Mouse (Mus musculus): ENCODE data around the gene Sec16b. TPM values are rescaled to one million over a fixed set of nuclear protein-coding genes. Genes with fewer than 3 reads are reported as not detected.

Gene Sec16b
- total and polyA plus RNA-seq, 3 experiments = 13.9 to 19.6 (median 14.6) TPM

GRCm38 (mm10) chr1:157470761-157471386 lies 35.7 kb upstream of the Sec16b start:
- Histone ChIP-seq H3K4me1 (ENCODE audit: control insufficient read depth in 1 of 2, insufficient read depth in 2 of 2) (peaks cover 4 to 9% of the 10 kb centered on the region in 2 experiments; a peak in 3 of 4 replicates), H3K27me3 (replicated peaks) (no peaks in the 10 kb centered on the region), H3K9me3 (replicated peaks; ENCODE audit: low read length) (no peaks in the 10 kb centered on the region), H3K9ac (ENCODE audit: insufficient read depth, low read depth) (no peak overlapping the region), H3K4me2 (ENCODE audit: insufficient read depth, low read depth, poor library complexity, severe bottlenecking) (no peak overlapping the region), H3K27ac (ENCODE audit: insufficient read depth, low read depth) (no peak overlapping the region), H3K4me3 (replicated peaks in 1 of 3; ENCODE audit: low read depth in 2 of 3, low read length in 2 of 3, poor library complexity in 1 of 3) (no peak overlapping the region), H3K36me3 (replicated peaks in 1 of 2; ENCODE audit: control insufficient read depth in 1 of 2, insufficient read depth in 1 of 2, low read length in 1 of 2) (peaks cover 27 to 81% of the 10 kb centered on the region in 2 experiments), H3K79me2 (replicated peaks; ENCODE audit: control insufficient read depth, extremely low read depth, insufficient read depth, poor library complexity, severe bottlenecking) (no peaks in the 10 kb centered on the region)
- TF ChIP-seq MYC (IDR thresholded peaks at IDR 0.05; ENCODE audit: low read depth, low read length) (no peak), ETS1 (conservative IDR thresholded peaks at IDR 0.05; ENCODE audit: low read depth, low read length) (no peak), MAZ (IDR thresholded peaks at IDR 0.05; ENCODE audit: low read depth, low read length) (no peak), MAX (IDR thresholded peaks at IDR 0.05; ENCODE audit: low read length) (no peak), POLR2A (IDR thresholded peaks at IDR 0.05; ENCODE audit: low read depth, low read length) (no peak), USF2 (conservative IDR thresholded peaks at IDR 0.05; ENCODE audit: low read depth, low read length) (no peak), KAT2A (IDR thresholded peaks at IDR 0.05; ENCODE audit: insufficient replicate concordance, low read length) (no peak)
- in situ Hi-C loops (cut with MboI; ENCODE audit: low pct_ligation_motif_present, low pct_unique_long_range_greater_than_20kb, low sequenced_read_pairs) = no loop called here
- dilution Hi-C loops (cut with MboI; ENCODE audit: extremely low pct_ligation_motif_present, extremely low pct_unique_long_range_greater_than_20kb, low sequenced_read_pairs) = no loop called here
- DNase-seq (ENCODE audit: extremely low read depth) = no peak

- H3K79me2 ChIP-seq (replicated peaks; ENCODE audit: control insufficient read depth, extremely low read depth, insufficient read depth, poor library complexity, severe bottlenecking) = no peaks in the 10 kb centered on the region
- dilution Hi-C loops (cut with MboI; ENCODE audit: extremely low pct_ligation_motif_present, extremely low pct_unique_long_range_greater_than_20kb, low sequenced_read_pairs) = no loop called here
- in situ Hi-C loops (cut with MboI; ENCODE audit: low pct_ligation_motif_present, low pct_unique_long_range_greater_than_20kb, low sequenced_read_pairs) = no loop called here
- H3K36me3 ChIP-seq (replicated peaks in 1 of 2; ENCODE audit: control insufficient read depth in 1 of 2, insufficient read depth in 1 of 2, low read length in 1 of 2) = peaks cover 17 to 71% of the 10 kb centered on the region in 2 experiments
- TF ChIP-seq CHD1 (IDR thresholded peaks at IDR 0.05; ENCODE audit: low read depth, low read length) (no peak), MAX (IDR thresholded peaks at IDR 0.05; ENCODE audit: low read length) (no peak), MEF2A (IDR thresholded peaks at IDR 0.05; ENCODE audit: borderline replicate concordance, low read depth, low read length) (no peak), USF1 (IDR thresholded peaks at IDR 0.05; ENCODE audit: low read depth, low read length) (no peak), POLR2A (IDR thresholded peaks at IDR 0.05; ENCODE audit: low read depth, low read length) (no peak), JUN (IDR thresholded peaks at IDR 0.05; ENCODE audit: insufficient read depth, low read depth, low read length) (no peak), ZKSCAN1 (IDR thresholded peaks at IDR 0.05; ENCODE audit: borderline replicate concordance, low read depth, low read length) (no peak)
- peaks cover 4 to 9% of the 10 kb centered on the region in 2 experiments; a peak in 3 of 4 replicates for H3K4me1 ChIP-seq (ENCODE audit: control insufficient read depth in 1 of 2, insufficient read depth in 2 of 2)
- DNase-seq (ENCODE audit: extremely low read depth) = no peak
- H3K4me2 ChIP-seq (ENCODE audit: insufficient read depth, low read depth, poor library complexity, severe bottlenecking) = no peak overlapping the region
- no peaks in the 10 kb centered on the region for H3K9me3 ChIP-seq (replicated peaks; ENCODE audit: low read length)
- H3K27me3 ChIP-seq (replicated peaks) = no peaks in the 10 kb centered on the region
- no peak overlapping the region for H3K27ac ChIP-seq (ENCODE audit: insufficient read depth, low read depth)
- H3K9ac ChIP-seq (ENCODE audit: insufficient read depth, low read depth) = no peak overlapping the region
- H3K4me3 ChIP-seq (replicated peaks in 1 of 3; ENCODE audit: low read depth in 2 of 3, low read length in 2 of 3, poor library complexity in 1 of 3) = no peak overlapping the region
Measured at GRCm38 (mm10) chr1:157472716-157473115, 33.8 kb upstream of the Sec16b start.

- H3K79me2 ChIP-seq (replicated peaks; ENCODE audit: control insufficient read depth, extremely low read depth, insufficient read depth, poor library complexity, severe bottlenecking) = no peaks in the 10 kb centered on the region
- peaks cover 14 to 59% of the 10 kb centered on the region in 2 experiments for H3K36me3 ChIP-seq (replicated peaks in 1 of 2; ENCODE audit: control insufficient read depth in 1 of 2, insufficient read depth in 1 of 2, low read length in 1 of 2)
- in situ Hi-C loops (cut with MboI; ENCODE audit: low pct_ligation_motif_present, low pct_unique_long_range_greater_than_20kb, low sequenced_read_pairs) = no loop called here
- dilution Hi-C loops (cut with MboI; ENCODE audit: extremely low pct_ligation_motif_present, extremely low pct_unique_long_range_greater_than_20kb, low sequenced_read_pairs) = no loop called here
- no peak overlapping the region for H3K27ac ChIP-seq (ENCODE audit: insufficient read depth, low read depth)
- no peaks in the 10 kb centered on the region for H3K9me3 ChIP-seq (replicated peaks; ENCODE audit: low read length)
- TF ChIP-seq ZKSCAN1 (IDR thresholded peaks at IDR 0.05; ENCODE audit: borderline replicate concordance, low read depth, low read length) (no peak), NELFE (IDR thresholded peaks at IDR 0.05; ENCODE audit: low read depth, low read length) (no peak), CHD1 (IDR thresholded peaks at IDR 0.05; ENCODE audit: low read depth, low read length) (no peak), MAX (IDR thresholded peaks at IDR 0.05; ENCODE audit: low read length) (no peak), PAX5 (IDR thresholded peaks at IDR 0.05; ENCODE audit: low read length) (no peak), MYC (IDR thresholded peaks at IDR 0.05; ENCODE audit: low read depth, low read length) (no peak), IRF4 (IDR thresholded peaks at IDR 0.05; ENCODE audit: low read depth, low read length) (no peak)
- H3K4me3 ChIP-seq (replicated peaks in 1 of 3; ENCODE audit: low read depth in 2 of 3, low read length in 2 of 3, poor library complexity in 1 of 3) = no peak overlapping the region
- no peaks in the 10 kb centered on the region for H3K27me3 ChIP-seq (replicated peaks)
- peaks cover 4 to 9% of the 10 kb centered on the region in 2 experiments; a peak in 3 of 4 replicates for H3K4me1 ChIP-seq (ENCODE audit: control insufficient read depth in 1 of 2, insufficient read depth in 2 of 2)
- no peak overlapping the region for H3K9ac ChIP-seq (ENCODE audit: insufficient read depth, low read depth)
- DNase-seq (ENCODE audit: extremely low read depth) = no peak
- no peak overlapping the region for H3K4me2 ChIP-seq (ENCODE audit: insufficient read depth, low read depth, poor library complexity, severe bottlenecking)
Measured at GRCm38 (mm10) chr1:157474865-157475264, 31.7 kb upstream of the Sec16b start.
